Mouse (Mus musculus) intestine, embryonic 16.5 days (tissue): ENCODE measurements around the gene Rac1. TPM values are rescaled to one million over a fixed set of nuclear protein-coding genes. Genes with fewer than 3 reads are reported as not detected.
A peak's percentile ranks its signal among the peaks of the same experiment; 100 is the strongest.

Source experiments
- ATAC-seq: fragments of 200-750 bp; cut with Nextera tagmentation; 2 replicates; pipeline ENCODE4 v1.8.0; 2017; ENCODE audit warnings: moderate TSS enrichment, moderate library complexity
- H3K27ac ChIP-seq: fragments of 300-500 bp; sonication (generic); 2 replicates; pipeline ENCODE4 v1.5.1; 2014; ENCODE audit warnings: mild to moderate bottlenecking, low read length
- H3K27me3 ChIP-seq: fragments of 300-500 bp; sonication (generic); replicated peaks from 2 replicates; pipeline ENCODE4 v1.6.1; 2014; ENCODE audit warnings: low read length, control low read depth, mixed read lengths; ENCODE audit not compliant: control insufficient read depth, insufficient read depth
- H3K36me3 ChIP-seq: fragments of 300-500 bp; sonication (generic); 2 replicates; pipeline ENCODE4 v1.6.1; 2014; ENCODE audit warnings: low read length, control low read depth; ENCODE audit not compliant: control insufficient read depth, insufficient read depth
- H3K4me1 ChIP-seq: fragments of 300-500 bp; sonication (generic); 2 replicates; pipeline ENCODE4 v1.6.1; 2014; ENCODE audit warnings: low read length, control low read depth, mixed read lengths; ENCODE audit not compliant: control insufficient read depth, insufficient read depth
- H3K4me2 ChIP-seq: fragments of 300-500 bp; sonication (generic); 2 replicates; pipeline ENCODE4 v1.6.1; 2014; ENCODE audit warnings: low read depth, low read length, control low read depth
- H3K4me3 ChIP-seq: fragments of 300-500 bp; sonication (generic); 2 replicates; pipeline ENCODE4 v1.5.1; 2014; ENCODE audit warnings: mild to moderate bottlenecking, low read length
- H3K9ac ChIP-seq: fragments of 300-500 bp; sonication (generic); 2 replicates; pipeline ENCODE4 v1.6.1; 2014; ENCODE audit warnings: low read depth, low read length
- H3K9me3 ChIP-seq: fragments of 300-500 bp; sonication (generic); 2 replicates; pipeline ENCODE4 v1.6.1; 2016; ENCODE audit warnings: low read length, control low read depth; ENCODE audit not compliant: control insufficient read depth
- WGBS: fragments of 180-500 bp; shearing (Covaris S2); extraction: QIAGEN DNeasy Blood & Tissue Kit; methylation state at CpG from one replicate; pipeline ENCODE4 v1.1.7; 2014; 5-methylcytosine and 5-hydroxymethylcytosine counted together
- polyA plus RNA-seq: library from polyadenylated mRNA; unstranded; fragments of >200 nt; fragmentation: Nextera tagmentation; extraction: Ambion mirVana; gene quantifications from 2 replicates; pipeline ENCODE4 v1.2.1, GENCODE M21; 2015

Gene Rac1
- polyA plus RNA-seq, 1 experiment from 2014 or later = 52.6 TPM

- peaks cover 8% of the 10 kb centered on the region for H3K36me3 ChIP-seq
- no peak overlapping the region for H3K4me2 ChIP-seq
- H3K9ac ChIP-seq = no peak overlapping the region
- H3K4me1 ChIP-seq = peaks cover 35% of the 10 kb centered on the region
- H3K9me3 ChIP-seq = no peaks in the 10 kb centered on the region
- H3K27ac ChIP-seq = no peak overlapping the region
- WGBS = 88% methylated on average over 5 of the region's 5 CpGs
- H3K27me3 ChIP-seq = no peaks in the 10 kb centered on the region
- no peak overlapping the region for H3K4me3 ChIP-seq
- ATAC-seq = no peak
These were observed 13.0 kb downstream of the Rac1 start for GRCm38 (mm10) chr5:143514878-143515277.

- Histone ChIP-seq H3K9me3 (no peaks in the 10 kb centered on the region), H3K4me2 (no peak overlapping the region), H3K9ac (no peak overlapping the region), H3K27me3 (no peaks in the 10 kb centered on the region), H3K27ac (0 out of 2 replicates have a peak overlapping the region, but pooled peaks have one; percentile 7), H3K4me3 (no peak overlapping the region), H3K4me1 (peaks cover 22% of the 10 kb centered on the region), H3K36me3 (peaks cover 8% of the 10 kb centered on the region)
- WGBS = 62% methylated on average over 4 of the region's 4 CpGs
- ATAC-seq = peak; percentile 72
These were observed 15.5 kb downstream of the Rac1 start for GRCm38 (mm10) chr5:143512305-143512704.

GRCm38 (mm10) chr5:143511577-143511976, 16.3 kb downstream of the Rac1 start:
- ATAC-seq = no peak
- H3K9ac ChIP-seq = no peak overlapping the region
- 64% methylated on average over 4 of the region's 4 CpGs for whole genome bisulfite sequencing
- H3K4me3 ChIP-seq = no peak overlapping the region
- H3K4me2 ChIP-seq = no peak overlapping the region
- no peaks in the 10 kb centered on the region for H3K27me3 ChIP-seq
- H3K9me3 ChIP-seq = no peaks in the 10 kb centered on the region
- H3K4me1 ChIP-seq = peaks cover 21% of the 10 kb centered on the region
- H3K27ac ChIP-seq = no peak overlapping the region
- peaks cover 7% of the 10 kb centered on the region for H3K36me3 ChIP-seq

- WGBS = 70% methylated on average over 11 of the region's 11 CpGs
- peaks cover 5% of the 10 kb centered on the region for H3K36me3 ChIP-seq
These were observed 18.1 kb downstream of the Rac1 start for GRCm38 (mm10) chr5:143509737-143510136.

GRCm38 (mm10) chr5:143509294-143509693, 18.5 kb downstream of the Rac1 start:
- no peak; the same call in 1 of the 2 replicates for ATAC-seq
- Histone ChIP-seq H3K4me3 (no peak overlapping the region), H3K4me2 (no peak overlapping the region), H3K36me3 (peaks cover 5% of the 10 kb centered on the region), H3K9me3 (no peaks in the 10 kb centered on the region), H3K9ac (no peak overlapping the region), H3K27me3 (no peaks in the 10 kb centered on the region), H3K27ac (peak overlapping the region; percentile 14; the same call in 1 of the 2 replicates), H3K4me1 (peaks cover 21% of the 10 kb centered on the region)
- 72% methylated on average over 9 of the region's 9 CpGs for WGBS

More at GRCm38 (mm10) chr5:143509737-143510136, 18.1 kb downstream of the Rac1 start:
- Histone ChIP-seq H3K4me2 (no peak overlapping the region), H3K27ac (peak overlapping the region; percentile 14; the same call in 1 of the 2 replicates), H3K4me3 (no peak overlapping the region), H3K9me3 (no peaks in the 10 kb centered on the region), H3K4me1 (peaks cover 21% of the 10 kb centered on the region), H3K9ac (no peak overlapping the region), H3K27me3 (no peaks in the 10 kb centered on the region)
- ATAC-seq = no peak

GRCm38 (mm10) chr5:143505545-143505944, 22.3 kb downstream of the Rac1 start:
- Histone ChIP-seq H3K27ac (no peak overlapping the region), H3K9ac (no peak overlapping the region), H3K36me3 (peaks cover 7% of the 10 kb centered on the region), H3K27me3 (no peaks in the 10 kb centered on the region), H3K4me1 (peaks cover 7% of the 10 kb centered on the region; the same call in 1 of the 2 replicates), H3K4me3 (no peak overlapping the region), H3K4me2 (no peak overlapping the region), H3K9me3 (no peaks in the 10 kb centered on the region)
- 76% methylated on average over 7 of the region's 7 CpGs for WGBS
- no peak for ATAC-seq

- Histone ChIP-seq H3K36me3 (peaks cover 7% of the 10 kb centered on the region), H3K4me3 (no peak overlapping the region), H3K9me3 (no peaks in the 10 kb centered on the region), H3K9ac (no peak overlapping the region), H3K27me3 (no peaks in the 10 kb centered on the region), H3K4me2 (no peak overlapping the region), H3K27ac (no peak overlapping the region), H3K4me1 (peaks cover 7% of the 10 kb centered on the region; the same call in 1 of the 2 replicates)
- WGBS = 83% methylated on average over 8 of the region's 8 CpGs
- no peak for ATAC-seq
These were observed 22.8 kb downstream of the Rac1 start for GRCm38 (mm10) chr5:143505056-143505455.

GRCm38 (mm10) chr5:143504453-143504852, 23.4 kb downstream of the Rac1 start:
- no peaks in the 10 kb centered on the region for H3K27me3 ChIP-seq
- ATAC-seq = no peak
- H3K4me1 ChIP-seq = 0 out of 2 replicates have a peak, but pooled peaks cover 5% of the 10 kb centered on the region
- 67% methylated on average over 3 of the region's 3 CpGs for WGBS
- H3K9ac ChIP-seq = no peak overlapping the region
- no peak overlapping the region for H3K27ac ChIP-seq
- H3K4me2 ChIP-seq = no peak overlapping the region
- H3K36me3 ChIP-seq = peaks cover 7% of the 10 kb centered on the region
- no peaks in the 10 kb centered on the region for H3K9me3 ChIP-seq
- H3K4me3 ChIP-seq = no peak overlapping the region

GRCm38 (mm10) chr5:143503740-143504139, 24.1 kb downstream of the Rac1 start:
- Histone ChIP-seq H3K9ac (no peak overlapping the region), H3K36me3 (peaks cover 7% of the 10 kb centered on the region), H3K4me1 (0 out of 2 replicates have a peak, but pooled peaks cover 5% of the 10 kb centered on the region), H3K4me3 (no peak overlapping the region), H3K9me3 (no peaks in the 10 kb centered on the region), H3K27me3 (no peaks in the 10 kb centered on the region), H3K4me2 (no peak overlapping the region), H3K27ac (no peak overlapping the region)
- 92% methylated on average over 6 of the region's 6 CpGs for WGBS
- no peak for ATAC-seq
